Mouse (Mus musculus): ENCODE measurements around the gene Irs3.

DNA sequence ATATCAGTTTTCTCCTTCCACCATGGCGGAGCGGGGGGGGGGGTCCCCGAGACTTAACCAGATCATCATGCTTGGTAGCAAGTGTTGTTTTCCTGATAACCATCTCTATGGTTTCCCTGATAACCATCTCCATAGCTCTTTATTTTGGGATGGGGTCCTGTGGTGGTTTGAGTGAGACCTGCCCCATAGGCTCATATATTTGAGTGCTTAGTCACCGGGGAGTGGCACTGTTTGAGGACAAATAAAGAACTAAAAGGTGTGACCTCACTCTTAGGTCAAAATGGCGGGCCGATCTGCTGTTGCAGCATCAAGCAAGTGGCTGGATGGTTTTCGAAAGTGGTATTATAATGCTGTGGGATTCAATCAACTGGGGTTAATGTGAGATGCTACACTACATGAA is 30.2 kb downstream of the Irs3 start:
- no peak for TF ChIP-seq CTCF (conservative IDR thresholded peaks at IDR 0.05; ENCODE audit: low read length)
- no peak for TF ChIP-seq NANOG (IDR thresholded peaks at IDR 0.05; ENCODE audit: borderline replicate concordance, low read length)

All from E14TG2a.4 (cell line).